Mouse (Mus musculus) heart, postnatal 36 days (tissue): Measurements from ENCODE around the gene Syce2. TPM values are rescaled to one million over a fixed set of nuclear protein-coding genes. Genes with fewer than 3 reads are reported as not detected.

Experiments
- DNase-seq, 2 experiments: peaks; one replicate each; pipeline ENCODE4 v3.0.0; 2021 to 2022
- intact Hi-C: fragments of 180-260 bp; cut with DNase I; formaldehyde crosslinking; loops from one replicate; pipeline ENCODE4 v1.15.1; 2025
- total RNA-seq, 2 experiments: library from RNA; stranded (reverse); gene quantifications; 2 replicates each; pipeline ENCODE4 v1.2.3; 2021

Syce2 gene
- total RNA-seq, 2 experiments from 2014 or later, result 3.8 to 4.1 TPM

- no peak for DNase-seq
- intact Hi-C loops, result no loop called here
Observed at GRCm38 (mm10) chr8:84841514-84841913, 30.4 kb upstream of the Syce2 start.

GRCm38 (mm10) chr8:84844397-84845070, 27.4 kb upstream of the Syce2 start:
- intact Hi-C loops, result loop anchor here (5.0 kb wide), 1 partner anchor 58 kb away; the partner anchor contains the start of gene Klf1
- no peak for DNase-seq

GRCm38 (mm10) chr8:84845355-84846093, 26.4 kb upstream of the Syce2 start:
- DNase-seq, result peak in 1 of 2 experiments; percentile 46
- intact Hi-C loops, result loop anchor here (5.0 kb wide), 1 partner anchor 57 kb away; the partner anchor contains the start of gene Klf1

- peak in 1 of 2 experiments; percentile 38 for DNase-seq
Observed at GRCm38 (mm10) chr8:84846094-84846721, 25.7 kb upstream of the Syce2 start.

GRCm38 (mm10) chr8:84846722-84847572, 25.0 kb upstream of the Syce2 start, which contains the start of gene Calr:
Gene Calr (minus strand): TSS chr8:84846934.
- intact Hi-C loops, result loop anchor here (5.0 kb wide), 1 partner anchor 55 kb away; the partner anchor contains the start of gene Klf1
- peak; percentile 98 for DNase-seq

More at GRCm38 (mm10) chr8:84846094-84846721, 25.7 kb upstream of the Syce2 start:
- intact Hi-C loops, result loop anchor here (5.0 kb wide), 1 partner anchor 56 kb away; the partner anchor contains the start of gene Klf1

GRCm38 (mm10) chr8:84847684-84848435, 24.1 kb upstream of the Syce2 start:
- intact Hi-C loops, result loop anchor here (5.0 kb wide), 1 partner anchor 54 kb away; the partner anchor contains the start of gene Klf1
- DNase-seq, result no peak

GRCm38 (mm10) chr8:84856434-84856833, 15.5 kb upstream of the Syce2 start:
- DNase-seq, result no peak
- intact Hi-C loops, result loop anchor here (5.0 kb wide), 1 partner anchor 1766 kb away; the partner anchor contains the start of gene Lonp2

- DNase-seq, result peak; percentile 94
- intact Hi-C loops, result loop anchor here (5.0 kb wide), 1 partner anchor 1765 kb away; the partner anchor contains the start of gene Lonp2
Observed at GRCm38 (mm10) chr8:84856864-84857441, 15.0 kb upstream of the Syce2 start, which contains the start of gene Farsa. Gene Farsa (plus strand): TSS chr8:84856989.

- intact Hi-C loops, result no loop called here
- peak; percentile 14 for DNase-seq
Observed at GRCm38 (mm10) chr8:84872309-84872965, 526 bp downstream of the Syce2 start.

GRCm38 (mm10) chr8:84873016-84873415, 1.1 kb downstream of the Syce2 start:
- intact Hi-C loops, result no loop called here
- DNase-seq, result no peak

GRCm38 (mm10) chr8:84874339-84874738, 2.4 kb downstream of the Syce2 start:
- DNase-seq, result no peak
- intact Hi-C loops, result no loop called here

GRCm38 (mm10) chr8:84877297-84878035, 5.6 kb downstream of the Syce2 start:
- no peak for DNase-seq
- intact Hi-C loops, result no loop called here

GRCm38 (mm10) chr8:84878915-84879314, 7.0 kb downstream of the Syce2 start:
- intact Hi-C loops, result no loop called here
- DNase-seq, result no peak

GRCm38 (mm10) chr8:84884728-84885127, 12.8 kb downstream of the Syce2 start:
- intact Hi-C loops, result no loop called here
- DNase-seq, result no peak

- DNase-seq, result no peak
- intact Hi-C loops, result no loop called here
Observed at GRCm38 (mm10) chr8:84888280-84888679, 16.4 kb downstream of the Syce2 start.

- DNase-seq, result no peak
- intact Hi-C loops, result no loop called here
Observed at GRCm38 (mm10) chr8:84889141-84889540, 17.2 kb downstream of the Syce2 start.

GRCm38 (mm10) chr8:84892993-84893708, 21.2 kb downstream of the Syce2 start:
- no peak for DNase-seq
- intact Hi-C loops, result no loop called here
